Mouse (Mus musculus) cortical plate, adult 2 months (tissue): ENCODE data around the gene Unc5a.

ENCODE experiments used
- CTCF ChIP-seq: fragments of 200-500 bp; IDR thresholded peaks from 2 replicates; pipeline ENCODE4 v1.5.1; 2011; ENCODE audit warnings: mild to moderate bottlenecking, control low read depth, low read length; ENCODE audit not compliant: insufficient read depth; ENCODE audit errors: extremely low read depth
- POLR2A ChIP-seq: fragments of 200-500 bp; IDR thresholded peaks from 2 replicates; pipeline ENCODE4 v1.6.1; 2011; ENCODE audit warnings: mild to moderate bottlenecking, low read length, control low read depth; ENCODE audit not compliant: insufficient read depth; ENCODE audit errors: extremely low read depth

DNA sequence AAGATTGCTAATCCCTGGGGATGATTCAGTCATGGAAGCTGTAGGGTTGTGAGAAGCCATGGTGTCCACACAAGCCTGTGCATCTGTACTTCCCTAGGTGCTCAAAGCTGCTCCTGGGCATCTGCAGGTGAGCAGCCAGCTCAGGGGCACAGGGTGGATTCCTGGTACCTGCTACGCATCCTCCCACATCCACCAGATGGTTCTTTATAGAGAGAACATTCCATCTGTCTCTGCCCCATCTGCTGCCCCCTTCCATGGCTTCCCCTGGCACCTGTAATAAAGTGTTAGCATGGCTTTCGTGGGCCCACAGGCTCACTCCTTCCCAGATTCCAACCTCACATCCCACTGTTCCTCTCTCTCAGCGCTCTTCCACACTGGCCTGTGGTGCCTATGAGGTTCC, 10.7 kb upstream of the Unc5a start:
- TF ChIP-seq CTCF (no peak), POLR2A (no peak)
